Mouse (Mus musculus) frontal cortex, postnatal 25 days (tissue): ENCODE data around the gene Ago3.
A peak's percentile ranks its signal among the peaks of the same experiment; 100 is the strongest.

Experiments used
- DNase-seq, 2 experiments: peaks; one replicate each; pipeline ENCODE4 v3.0.0; 2022; ENCODE audit warnings: low spot score in 2 of 2

Gene Ago3

GRCm38 (mm10) chr4:126310344-126310743, 119.0 kb downstream of the Ago3 start:
- DNase-seq, result no peak

- DNase-seq, result peak; percentile 84 to 85
Observed at GRCm38 (mm10) chr4:126309922-126310309, 119.4 kb downstream of the Ago3 start.

GRCm38 (mm10) chr4:126309211-126309921, 120.0 kb downstream of the Ago3 start:
- DNase-seq, result no peak

GRCm38 (mm10) chr4:126306827-126307226, 122.5 kb downstream of the Ago3 start:
- no peak for DNase-seq

GRCm38 (mm10) chr4:126306058-126306457, 123.3 kb downstream of the Ago3 start:
- DNase-seq, result no peak

- no peak for DNase-seq
Observed at GRCm38 (mm10) chr4:126305428-126305827, 123.9 kb downstream of the Ago3 start.

- no peak for DNase-seq
Observed at GRCm38 (mm10) chr4:126303877-126304276, 125.5 kb downstream of the Ago3 start.

- DNase-seq, result no peak
Observed at GRCm38 (mm10) chr4:126301584-126302309, 127.6 kb downstream of the Ago3 start.

GRCm38 (mm10) chr4:126300916-126301583, 128.3 kb downstream of the Ago3 start:
- no peak for DNase-seq

GRCm38 (mm10) chr4:126296617-126297101, 132.7 kb downstream of the Ago3 start:
- no peak for DNase-seq

- no peak for DNase-seq
Observed at GRCm38 (mm10) chr4:126295937-126296336, 133.4 kb downstream of the Ago3 start.

- no peak for DNase-seq
Observed at GRCm38 (mm10) chr4:126295152-126295551, 134.2 kb downstream of the Ago3 start.

- DNase-seq, result no peak
Observed at GRCm38 (mm10) chr4:126291196-126291595, 138.2 kb downstream of the Ago3 start.

GRCm38 (mm10) chr4:126290314-126290713, 139.0 kb downstream of the Ago3 start:
- DNase-seq, result no peak

- DNase-seq, result no peak
Observed at GRCm38 (mm10) chr4:126288085-126288666, 141.2 kb downstream of the Ago3 start.

- DNase-seq, result no peak
Observed at GRCm38 (mm10) chr4:126287302-126287995, 141.9 kb downstream of the Ago3 start.

- DNase-seq, result no peak
Observed at GRCm38 (mm10) chr4:126286492-126286891, 142.9 kb downstream of the Ago3 start, which contains the start of gene Col8a2. TSS of gene Col8a2 (plus strand) at chr4:126286793.

GRCm38 (mm10) chr4:126283582-126283981, 145.8 kb downstream of the Ago3 start:
- DNase-seq, result no peak

- DNase-seq, result no peak
Observed at GRCm38 (mm10) chr4:126281706-126282105, 147.7 kb downstream of the Ago3 start.
